Mouse (Mus musculus): Measurements from ENCODE around the gene Tmem63a. TPM values are rescaled to one million over a fixed set of nuclear protein-coding genes. Genes with fewer than 3 reads are reported as not detected.

Gene Tmem63a
- total and polyA plus RNA-seq, 3 experiments = 0.89 to 3.0 (median 2.2) TPM

DNA sequence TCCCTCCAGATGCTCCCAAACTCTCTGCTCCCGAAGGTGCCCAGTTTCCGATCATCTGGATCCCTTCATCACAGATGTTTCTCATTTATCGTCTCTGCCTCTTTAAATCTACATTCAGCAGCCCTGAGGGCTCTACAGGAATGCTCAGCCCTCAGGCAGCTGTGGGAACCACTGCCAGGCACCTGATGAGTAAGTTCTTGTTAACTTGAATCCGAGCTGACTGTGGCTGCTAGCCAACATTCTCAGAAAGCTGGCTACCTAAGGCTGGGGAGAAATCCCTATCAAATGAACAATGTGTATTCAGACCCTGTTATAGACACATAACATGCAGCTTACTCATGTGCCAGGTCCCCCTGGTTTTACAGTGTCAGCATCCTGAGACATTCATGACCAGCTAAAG lies 28.3 kb upstream of the Tmem63a start:
- H3K27ac ChIP-seq (ENCODE audit: insufficient read depth, low read depth) = no peak overlapping the region
- in situ Hi-C loops (cut with MboI; ENCODE audit: low pct_ligation_motif_present, low pct_unique_long_range_greater_than_20kb, low sequenced_read_pairs) = no loop called here
- H3K27me3 ChIP-seq (replicated peaks) = no peaks in the 10 kb centered on the region
- H3K4me2 ChIP-seq (ENCODE audit: insufficient read depth, low read depth, poor library complexity, severe bottlenecking) = no peak overlapping the region
- H3K79me2 ChIP-seq (replicated peaks; ENCODE audit: control insufficient read depth, extremely low read depth, insufficient read depth, poor library complexity, severe bottlenecking) = no peaks in the 10 kb centered on the region
- H3K9me3 ChIP-seq (replicated peaks; ENCODE audit: low read length) = no peaks in the 10 kb centered on the region
- DNase-seq (ENCODE audit: extremely low read depth) = no peak
- H3K4me3 ChIP-seq (replicated peaks in 1 of 3; ENCODE audit: low read depth in 2 of 3, low read length in 2 of 3, poor library complexity in 1 of 3) = no peak overlapping the region
- H3K9ac ChIP-seq (ENCODE audit: insufficient read depth, low read depth) = no peak overlapping the region
- H3K36me3 ChIP-seq (replicated peaks in 1 of 2; ENCODE audit: control insufficient read depth in 1 of 2, insufficient read depth in 1 of 2, low read length in 1 of 2) = peaks cover 2 to 12% of the 10 kb centered on the region in 2 experiments
- H3K4me1 ChIP-seq (ENCODE audit: control insufficient read depth in 1 of 2, insufficient read depth in 2 of 2) = peaks cover 0 to 3% of the 10 kb centered on the region in 2 experiments; a peak in 2 of 4 replicates
- dilution Hi-C loops (cut with MboI; ENCODE audit: extremely low pct_ligation_motif_present, extremely low pct_unique_long_range_greater_than_20kb, low sequenced_read_pairs) = no loop called here
- no peak for TF ChIP-seq ZKSCAN1 (IDR thresholded peaks at IDR 0.05; ENCODE audit: borderline replicate concordance, low read depth, low read length)
- no peak for TF ChIP-seq TCF12 (IDR thresholded peaks at IDR 0.05; ENCODE audit: low read depth, low read length)
- TF ChIP-seq TBP (conservative IDR thresholded peaks at IDR 0.05; ENCODE audit: low read depth, low read length) = no peak
- TF ChIP-seq ZMIZ1 (IDR thresholded peaks at IDR 0.05; ENCODE audit: low read depth, low read length) = no peak

DNA sequence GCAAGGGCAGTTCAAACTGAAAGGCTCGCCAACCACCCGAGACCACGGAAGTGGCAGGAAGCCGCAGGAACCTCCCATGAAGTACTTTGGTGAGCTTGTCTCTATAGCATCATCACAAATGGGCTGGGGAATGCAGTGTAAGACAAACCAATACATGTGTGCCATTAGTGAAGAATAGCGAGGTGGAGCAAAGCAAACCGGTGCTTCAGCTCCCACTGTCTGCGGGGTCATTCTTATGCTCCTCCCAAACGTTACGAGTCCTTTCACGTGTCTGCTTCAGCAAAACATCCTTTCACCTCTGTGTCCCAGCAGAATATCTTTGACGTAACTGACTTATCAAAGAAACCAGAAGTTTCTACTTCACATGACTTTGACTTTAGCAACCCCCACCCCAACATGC lies 25.7 kb upstream of the Tmem63a start:
- no peak overlapping the region for H3K4me2 ChIP-seq (ENCODE audit: insufficient read depth, low read depth, poor library complexity, severe bottlenecking)
- in situ Hi-C loops (cut with MboI; ENCODE audit: low pct_ligation_motif_present, low pct_unique_long_range_greater_than_20kb, low sequenced_read_pairs) = no loop called here
- no peak overlapping the region for H3K4me3 ChIP-seq (replicated peaks in 1 of 3; ENCODE audit: low read depth in 2 of 3, low read length in 2 of 3, poor library complexity in 1 of 3)
- DNase-seq (ENCODE audit: extremely low read depth) = no peak
- H3K4me1 ChIP-seq (ENCODE audit: control insufficient read depth in 1 of 2, insufficient read depth in 2 of 2) = peaks cover 3 to 6% of the 10 kb centered on the region in 2 experiments; a peak in 3 of 4 replicates
- no peak for TF ChIP-seq ZNF384 (IDR thresholded peaks at IDR 0.05; ENCODE audit: low read depth, low read length)
- H3K27ac ChIP-seq (ENCODE audit: insufficient read depth, low read depth) = no peak overlapping the region
- no peaks in the 10 kb centered on the region for H3K9me3 ChIP-seq (replicated peaks; ENCODE audit: low read length)
- H3K27me3 ChIP-seq (replicated peaks) = no peaks in the 10 kb centered on the region
- no peaks in the 10 kb centered on the region for H3K79me2 ChIP-seq (replicated peaks; ENCODE audit: control insufficient read depth, extremely low read depth, insufficient read depth, poor library complexity, severe bottlenecking)
- no peaks in the 10 kb centered on the region for H3K36me3 ChIP-seq (replicated peaks in 1 of 2; ENCODE audit: control insufficient read depth in 1 of 2, insufficient read depth in 1 of 2, low read length in 1 of 2)
- no peak overlapping the region for H3K9ac ChIP-seq (ENCODE audit: insufficient read depth, low read depth)
- dilution Hi-C loops (cut with MboI; ENCODE audit: extremely low pct_ligation_motif_present, extremely low pct_unique_long_range_greater_than_20kb, low sequenced_read_pairs) = no loop called here

DNA sequence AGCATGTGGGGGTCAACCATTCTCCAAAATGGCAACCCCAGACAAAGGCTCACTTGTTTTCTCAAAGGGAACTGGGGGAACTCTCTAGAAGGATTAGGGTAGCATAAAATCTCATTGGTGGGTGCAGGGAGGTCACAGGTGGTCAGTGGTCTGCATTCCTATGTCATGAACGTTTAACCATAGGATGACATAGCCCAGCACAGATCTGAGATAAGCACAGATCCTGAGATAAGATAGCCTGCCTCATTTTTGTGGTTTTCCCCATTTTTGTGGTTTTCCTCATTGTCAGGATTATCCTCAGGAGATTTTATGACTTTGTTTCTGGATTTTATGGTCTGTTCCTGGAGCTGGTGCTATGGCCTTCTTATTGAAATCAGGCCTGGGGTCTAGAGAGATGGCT lies 25.1 kb upstream of the Tmem63a start:
- in situ Hi-C loops (cut with MboI; ENCODE audit: low pct_ligation_motif_present, low pct_unique_long_range_greater_than_20kb, low sequenced_read_pairs) (no loop called here), dilution Hi-C loops (cut with MboI; ENCODE audit: extremely low pct_ligation_motif_present, extremely low pct_unique_long_range_greater_than_20kb, low sequenced_read_pairs) (no loop called here)
- no peak for DNase-seq (ENCODE audit: extremely low read depth)
- TF ChIP-seq E2F4 (IDR thresholded peaks at IDR 0.05; ENCODE audit: insufficient replicate concordance, low read depth, low read length) (no peak), ZMIZ1 (IDR thresholded peaks at IDR 0.05; ENCODE audit: low read depth, low read length) (no peak), RAD21 (IDR thresholded peaks at IDR 0.05; ENCODE audit: low read depth, low read length) (no peak), CHD1 (IDR thresholded peaks at IDR 0.05; ENCODE audit: low read depth, low read length) (no peak), NRF1 (IDR thresholded peaks at IDR 0.05; ENCODE audit: low read depth, low read length) (no peak), KAT2A (IDR thresholded peaks at IDR 0.05; ENCODE audit: insufficient replicate concordance, low read length) (no peak), ETS1 (conservative IDR thresholded peaks at IDR 0.05; ENCODE audit: low read depth, low read length) (no peak), EP300 (IDR thresholded peaks at IDR 0.05; ENCODE audit: low read length) (no peak), RCOR1 (conservative IDR thresholded peaks at IDR 0.05; ENCODE audit: low read depth, low read length) (no peak), JUN (IDR thresholded peaks at IDR 0.05; ENCODE audit: insufficient read depth, low read depth, low read length) (no peak), HCFC1 (IDR thresholded peaks at IDR 0.05; ENCODE audit: low read depth, low read length) (no peak), MEF2A (IDR thresholded peaks at IDR 0.05; ENCODE audit: borderline replicate concordance, low read depth, low read length) (no peak), TBP (conservative IDR thresholded peaks at IDR 0.05; ENCODE audit: low read depth, low read length) (no peak)
- Histone ChIP-seq H3K4me3 (replicated peaks in 1 of 3; ENCODE audit: low read depth in 2 of 3, low read length in 2 of 3, poor library complexity in 1 of 3) (no peak overlapping the region), H3K36me3 (replicated peaks in 1 of 2; ENCODE audit: control insufficient read depth in 1 of 2, insufficient read depth in 1 of 2, low read length in 1 of 2) (no peaks in the 10 kb centered on the region), H3K79me2 (replicated peaks; ENCODE audit: control insufficient read depth, extremely low read depth, insufficient read depth, poor library complexity, severe bottlenecking) (no peaks in the 10 kb centered on the region), H3K4me1 (ENCODE audit: control insufficient read depth in 1 of 2, insufficient read depth in 2 of 2) (peaks cover 9 to 12% of the 10 kb centered on the region in 2 experiments; a peak in 3 of 4 replicates), H3K27me3 (replicated peaks) (no peaks in the 10 kb centered on the region), H3K9ac (ENCODE audit: insufficient read depth, low read depth) (no peak overlapping the region), H3K9me3 (replicated peaks; ENCODE audit: low read length) (no peaks in the 10 kb centered on the region), H3K4me2 (ENCODE audit: insufficient read depth, low read depth, poor library complexity, severe bottlenecking) (no peak overlapping the region), H3K27ac (ENCODE audit: insufficient read depth, low read depth) (no peak overlapping the region)
